Mouse (Mus musculus) cerebellum, adult 2 months (tissue): Measurements from ENCODE around the gene Bank1. TPM values are rescaled to one million over a fixed set of nuclear protein-coding genes. Genes with fewer than 3 reads are reported as not detected.
"Not testable (repeated sequence)": the region's sequence is repeated elsewhere in the genome, so short reads cannot be mapped to it uniquely, and the experiment has no call there.

ENCODE experiments used
- DNase-seq, 2 experiments: peaks; one replicate each; pipeline ENCODE4 v3.0.0; 2021
- H3K27ac ChIP-seq: fragments of 200-500 bp; 2 replicates; pipeline ENCODE4 v1.5.1; 2012; ENCODE audit warnings: low read length, control low read depth, inconsistent platforms; ENCODE audit not compliant: insufficient read depth
- H3K27me3 ChIP-seq: fragments of 200-500 bp; 2 replicates; pipeline ENCODE4 v1.6.1; 2012; ENCODE audit warnings: inconsistent platforms, mild to moderate bottlenecking, low read length, moderate library complexity; ENCODE audit not compliant: control insufficient read depth, insufficient read depth
- H3K4me1 ChIP-seq: fragments of 200-500 bp; 2 replicates; pipeline ENCODE4 v1.6.1; 2011; ENCODE audit warnings: low read length; ENCODE audit not compliant: control insufficient read depth, insufficient read depth
- H3K4me3 ChIP-seq: fragments of 200-500 bp; replicated peaks from 2 replicates; pipeline ENCODE3; 2011; ENCODE audit warnings: mild to moderate bottlenecking, low read depth, low read length, control low read depth; ENCODE audit not compliant: insufficient read depth
- CTCF ChIP-seq: fragments of 200-500 bp; IDR thresholded peaks from 2 replicates; pipeline ENCODE4 v1.5.1; 2011; ENCODE audit warnings: low read depth, mild to moderate bottlenecking, control low read depth, low read length, moderate library complexity, borderline replicate concordance; ENCODE audit not compliant: insufficient read depth
- POLR2A ChIP-seq: fragments of 200-500 bp; IDR thresholded peaks from 2 replicates; pipeline ENCODE4 v1.6.1; 2011; ENCODE audit warnings: low read length, control low read depth, borderline replicate concordance; ENCODE audit not compliant: insufficient read depth
- WGBS: fragments of 180-500 bp; shearing (Covaris S2); methylation state at CpG from one replicate; pipeline ENCODE4 v1.1.7; 2018; 5-methylcytosine and 5-hydroxymethylcytosine counted together
- polyA plus RNA-seq: library from polyadenylated mRNA; depleted of rRNA; stranded (reverse); fragments of >200 nt; gene quantifications from 2 replicates; pipeline ENCODE4 v1.2.3, GENCODE M21; 2012

Bank1 gene
- polyA plus RNA-seq, 1 experiment, result 0.25 TPM

DNA sequence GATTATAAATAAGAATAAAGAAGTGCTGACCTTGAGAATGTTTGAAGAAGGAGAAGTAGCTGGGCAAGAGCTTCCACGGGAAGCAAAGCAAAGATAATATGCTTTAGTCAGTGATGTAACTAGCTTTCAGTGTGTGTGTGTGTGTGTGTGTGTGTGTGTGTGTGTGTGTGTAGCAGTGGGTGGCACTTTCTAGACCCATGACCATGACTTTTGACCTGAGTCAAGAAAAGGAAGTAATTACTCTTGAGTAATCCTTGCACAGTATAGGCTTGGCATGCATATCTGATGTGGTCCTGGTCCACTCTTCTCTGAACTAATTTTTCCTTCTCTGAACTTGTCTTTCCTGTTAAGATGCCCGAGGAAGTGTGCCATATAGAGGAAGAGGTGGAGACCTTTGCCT is 5.3 kb upstream of the Bank1 start:
- Histone ChIP-seq H3K4me3 (no peak overlapping the region), H3K27ac (no peak overlapping the region), H3K27me3 (no peaks in the 10 kb centered on the region), H3K4me1 (no peaks in the 10 kb centered on the region)
- WGBS, result 78% methylated on average over 2 of the region's 2 CpGs
- TF ChIP-seq CTCF (no peak), POLR2A (no peak)
- DNase-seq, result no peak

DNA sequence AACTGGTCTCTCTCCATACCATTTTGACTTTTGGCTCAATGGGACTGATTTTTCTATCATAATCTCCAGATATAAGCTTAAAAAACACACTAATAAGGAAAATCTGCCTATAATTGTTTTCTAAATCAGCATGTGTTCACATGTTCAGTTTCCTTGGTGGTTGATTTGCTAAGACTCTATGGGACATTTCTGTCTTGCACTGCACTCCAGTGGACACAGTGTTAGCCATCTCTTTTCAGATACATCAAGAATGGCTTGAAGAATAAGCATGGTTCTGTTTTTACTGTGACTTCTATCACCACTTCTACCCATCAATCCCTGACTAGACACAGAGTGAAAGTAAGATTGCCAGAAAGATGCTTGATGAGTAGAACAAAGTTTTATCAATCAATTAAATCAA is 4.2 kb upstream of the Bank1 start:
- no peaks in the 10 kb centered on the region for H3K4me1 ChIP-seq
- TF ChIP-seq CTCF, result no peak
- no peak for TF ChIP-seq POLR2A
- H3K27me3 ChIP-seq, result no peaks in the 10 kb centered on the region
- DNase-seq, result no peak
- H3K27ac ChIP-seq, result no peak overlapping the region
- H3K4me3 ChIP-seq, result no peak overlapping the region

DNA sequence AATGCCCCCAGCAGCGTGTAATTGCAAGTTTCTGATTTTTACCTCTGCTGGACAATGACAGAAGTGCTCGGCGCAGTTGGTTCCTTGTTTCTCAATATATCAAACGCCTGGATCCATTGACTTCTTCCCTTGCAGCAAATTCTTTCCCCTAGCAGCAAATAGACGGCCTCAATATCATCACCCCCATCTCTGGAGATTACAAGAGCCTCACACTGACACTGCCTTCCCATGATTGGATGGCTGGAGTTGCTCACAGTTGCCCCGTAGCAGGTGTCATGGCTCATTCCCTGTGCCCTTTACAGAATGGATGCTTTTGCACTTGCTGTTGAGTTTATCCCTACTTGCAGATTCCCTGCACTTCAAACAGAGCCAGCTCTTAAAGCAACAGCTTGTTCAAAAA is 3.3 kb upstream of the Bank1 start:
- H3K4me1 ChIP-seq, result no peaks in the 10 kb centered on the region
- 45% methylated on average over 6 of the region's 6 CpGs for WGBS

DNA sequence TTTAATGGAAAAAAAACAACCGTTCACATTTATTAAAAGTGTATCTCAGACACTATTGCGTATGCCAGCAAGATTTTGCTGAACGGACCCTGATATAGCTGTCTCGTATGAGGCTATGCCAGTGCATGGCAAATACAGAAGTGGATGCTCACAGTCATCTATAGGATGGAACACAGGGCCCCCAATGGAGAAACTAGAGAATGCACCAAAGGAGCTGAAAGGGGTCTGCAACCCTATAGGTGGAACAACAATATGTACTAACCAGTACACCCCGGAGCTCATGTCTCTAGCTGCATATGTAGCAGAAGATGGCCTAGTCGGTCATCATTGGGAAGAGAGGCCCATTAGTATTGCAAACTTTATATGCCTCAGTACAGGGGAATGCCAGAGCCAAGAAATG is 1.1 kb downstream of the Bank1 start:
- DNase-seq, H3K4me1 ChIP-seq, H3K27me3 ChIP-seq, H3K27ac ChIP-seq, H3K4me3 ChIP-seq: not testable (repeated sequence)
- WGBS, result 95% methylated on average over 6 of the region's 6 CpGs

More for the DNA sequence above, 3.3 kb upstream of the Bank1 start:
- DNase-seq, result no peak
- H3K4me3 ChIP-seq, result no peak overlapping the region
- H3K27me3 ChIP-seq, result no peaks in the 10 kb centered on the region
- TF ChIP-seq POLR2A, result no peak
- no peak for TF ChIP-seq CTCF
- H3K27ac ChIP-seq, result no peak overlapping the region

DNA sequence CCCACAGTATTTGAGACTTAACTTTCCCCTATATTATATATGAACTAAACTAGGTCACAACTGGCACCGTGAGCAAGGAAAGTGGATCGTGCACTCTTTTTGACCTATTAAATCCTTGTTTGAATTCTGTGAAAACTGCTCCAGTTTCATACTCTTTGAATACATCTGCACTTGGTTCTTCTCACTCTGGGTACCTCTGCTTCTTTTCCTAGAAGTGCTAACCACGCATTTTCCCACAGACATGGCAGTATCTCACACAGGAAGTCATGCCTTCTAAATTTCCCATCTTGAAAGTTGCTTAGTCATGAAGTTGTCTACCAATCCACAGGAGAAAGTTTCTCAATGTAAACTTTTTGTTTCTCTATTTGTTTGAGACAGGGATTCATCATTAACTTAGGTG is 3.9 kb downstream of the Bank1 start:
- H3K27me3 ChIP-seq, result no peaks in the 10 kb centered on the region
- WGBS, result 90% methylated on average over 3 of the region's 3 CpGs
- no peak overlapping the region for H3K27ac ChIP-seq
- no peak for DNase-seq
- H3K4me3 ChIP-seq, result no peak overlapping the region
- TF ChIP-seq CTCF (no peak), POLR2A (no peak)
- H3K4me1 ChIP-seq, result no peaks in the 10 kb centered on the region

DNA sequence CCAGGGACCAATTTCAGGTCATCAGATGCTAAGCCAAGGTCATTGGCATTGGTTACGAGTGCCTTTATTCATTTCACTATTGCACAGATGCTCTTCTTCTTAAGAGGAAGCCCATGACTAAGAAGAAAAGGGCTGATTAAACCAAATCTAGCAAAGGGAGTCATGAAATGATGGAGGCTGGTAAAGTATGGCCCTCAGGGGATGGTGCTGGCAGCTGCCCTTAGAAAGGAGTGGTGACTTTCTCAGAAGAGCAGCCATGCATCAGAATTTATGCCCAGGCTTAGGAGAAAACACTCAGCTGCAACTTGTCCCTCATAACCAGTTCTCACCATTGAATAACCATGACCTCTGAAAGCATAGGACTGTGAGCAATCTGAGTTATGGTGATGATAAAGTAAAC is 17.4 kb downstream of the Bank1 start:
- Histone ChIP-seq H3K27ac (no peak overlapping the region), H3K4me3 (no peak overlapping the region), H3K27me3 (no peaks in the 10 kb centered on the region), H3K4me1 (no peaks in the 10 kb centered on the region)
- DNase-seq, result no peak
- 80% methylated on average over 1 of the region's 1 CpGs for WGBS
- TF ChIP-seq POLR2A, result no peak
- no peak for TF ChIP-seq CTCF

DNA sequence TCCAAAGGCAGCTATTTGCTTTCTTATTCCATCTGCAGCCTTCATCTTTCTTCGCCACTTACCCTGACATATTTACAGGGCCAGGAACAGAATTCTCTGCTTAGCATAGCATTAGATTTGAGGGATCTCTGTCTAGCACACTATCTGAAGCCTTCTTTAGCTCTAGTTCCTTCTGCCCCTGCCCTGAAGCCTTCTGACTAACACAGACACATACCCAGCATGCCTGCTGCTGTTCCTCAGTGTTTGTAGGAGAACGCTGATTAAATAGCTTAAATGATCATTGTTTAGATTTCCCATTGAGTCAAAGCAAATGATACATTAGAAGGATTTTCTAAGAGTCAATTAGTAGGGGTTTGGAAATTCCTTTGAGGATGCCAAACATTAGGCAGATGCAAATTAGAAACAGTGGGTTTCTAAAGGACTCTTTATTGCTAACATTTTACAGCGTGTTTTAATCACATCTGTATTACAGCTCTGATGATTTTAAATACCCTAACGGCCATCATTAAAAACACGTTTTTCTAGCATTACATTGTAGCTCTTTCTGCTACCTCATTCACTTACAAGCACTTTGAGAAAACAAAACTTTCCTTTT is 19.2 kb downstream of the Bank1 start:
- Histone ChIP-seq H3K4me1 (no peaks in the 10 kb centered on the region), H3K27me3 (no peaks in the 10 kb centered on the region), H3K4me3 (no peak overlapping the region), H3K27ac (no peak overlapping the region)
- WGBS, result 84% methylated on average over 5 of the region's 5 CpGs
- no peak for TF ChIP-seq POLR2A
- no peak for DNase-seq

DNA sequence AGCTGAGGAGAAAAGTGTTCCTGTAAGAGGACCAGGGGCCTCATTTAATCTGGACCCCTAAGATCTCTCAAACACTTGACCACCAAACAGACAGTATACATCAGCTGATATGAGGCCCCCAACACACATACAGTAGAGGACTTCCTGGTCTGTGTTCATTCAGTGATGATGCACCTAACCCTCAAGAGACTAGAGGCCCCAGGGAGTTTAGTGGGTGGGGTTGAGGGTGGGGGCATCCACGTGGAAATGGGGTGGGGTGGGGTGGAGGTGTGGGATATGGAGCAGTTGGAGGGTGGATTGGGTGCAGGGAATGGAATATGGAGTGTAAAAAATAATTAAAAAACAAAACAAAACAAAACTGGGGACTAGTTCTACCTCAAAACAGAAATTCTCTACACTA is 23.3 kb downstream of the Bank1 start:
- TF ChIP-seq POLR2A, result no peak
- no peak for TF ChIP-seq CTCF
- Histone ChIP-seq H3K27me3 (no peaks in the 10 kb centered on the region), H3K4me3 (no peak overlapping the region), H3K4me1 (no peaks in the 10 kb centered on the region), H3K27ac (no peak overlapping the region)
- DNase-seq, result no peak
- WGBS, result 38% methylated on average over 1 of the region's 1 CpGs

DNA sequence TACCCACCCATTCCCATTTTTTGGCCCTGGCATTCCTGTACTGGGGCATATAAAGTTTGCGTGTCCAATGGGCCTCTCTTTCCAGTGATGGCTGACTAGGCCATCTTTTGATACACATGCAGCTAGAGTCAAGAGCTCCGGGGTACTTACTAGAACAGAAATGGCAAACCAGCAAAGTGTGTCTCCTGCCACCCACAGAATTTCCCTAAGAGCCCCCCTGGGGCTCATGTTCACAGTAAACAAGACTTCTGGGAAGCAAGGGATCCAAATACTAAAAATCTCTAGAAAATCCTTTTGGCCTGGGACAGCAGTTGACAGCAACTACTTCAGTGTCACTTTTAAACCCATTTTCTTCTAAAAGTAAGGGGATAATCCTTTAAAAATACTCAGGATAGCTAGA is 25.1 kb downstream of the Bank1 start:
- not testable (repeated sequence) for H3K27ac ChIP-seq, H3K4me3 ChIP-seq, H3K4me1 ChIP-seq, H3K27me3 ChIP-seq, DNase-seq
- WGBS, result 90% methylated on average over 2 of the region's 2 CpGs
